Mouse (Mus musculus) liver, embryonic 14.5 days (tissue): Measurements from ENCODE around the gene Pipox.

Experiments
- CTCF ChIP-seq: IDR thresholded peaks from 2 replicates; pipeline ENCODE4 v1.5.1; 2016; ENCODE audit warnings: antibody characterized with exemption, low read depth, control low read depth
- EP300 ChIP-seq: IDR thresholded peaks from 2 replicates; pipeline ENCODE4 v1.6.1; 2016; ENCODE audit warnings: antibody characterized with exemption, low read depth

- TF ChIP-seq EP300 (no peak), CTCF (no peak)
These were observed 45.8 kb downstream of the Pipox start for GRCm38 (mm10) chr11:77848131-77848530.
